Comparison of ENCODE assay signal across 17 mouse cellular contexts in genomic region chr9:59202654-59203514, GRCm38 (mm10).
A peak's percentile ranks its signal among the peaks of the same experiment; 100 is the strongest.
DNase-seq lines count a peak whose midpoint lies in the region; ATAC-seq and TF ChIP-seq lines count a peak whose summit lies in the region.
"Had no signal": no experiment of that assay in that cellular context is flagged by ENCODE, and none has a peak within 500 bp of the region (broad histone marks: within the 10 kb centered on the region; RNA-seq: fewer than 3 reads in every experiment).

No protein-coding gene starts in this region.

- no peak for TF ChIP-seq CTCF in hindbrain, postnatal 0 days (IDR thresholded peaks at IDR 0.05; ENCODE audit: low read depth)
- TF ChIP-seq CTCF in lung, adult 2 months (IDR thresholded peaks at IDR 0.05; ENCODE audit: insufficient read depth, low read length) = no peak
- no peak for TF ChIP-seq CTCF in brain, embryonic 14.5 days (IDR thresholded peaks at IDR 0.05; ENCODE audit: borderline replicate concordance, extremely low read depth, insufficient read depth, insufficient read length)

- H3K9ac ChIP-seq in hindbrain, postnatal 0 days (replicated peaks; ENCODE audit: low read length) = no peak overlapping the region
- no peak overlapping the region for H3K9ac ChIP-seq in hindbrain, embryonic 14.5 days
- no peak overlapping the region for H3K9ac ChIP-seq in forebrain, embryonic 16.5 days (replicated peaks; ENCODE audit: low read depth, low read length)
- H3K9ac ChIP-seq: heart, embryonic 13.5 days; intestine, embryonic 15.5 days; kidney, embryonic 15.5 days; liver, postnatal 0 days had no signal

- no peak for TF ChIP-seq POLR2A in lung, adult 2 months (IDR thresholded peaks at IDR 0.05; ENCODE audit: borderline replicate concordance, extremely low read depth, low read depth, low read length)
- no peak for TF ChIP-seq POLR2A in brain, embryonic 14.5 days (IDR thresholded peaks at IDR 0.05; ENCODE audit: borderline replicate concordance, extremely low read depth, insufficient read depth, insufficient read length, poor library complexity, severe bottlenecking)

- no peaks in the 10 kb centered on the region for H3K9me3 ChIP-seq in hindbrain, postnatal 0 days (ENCODE audit: low read length)
- H3K9me3 ChIP-seq in hindbrain, embryonic 14.5 days (ENCODE audit: control insufficient read depth, low read length) = 0 out of 2 replicates have a peak, but pooled peaks cover 4% of the 10 kb centered on the region
- no peaks in the 10 kb centered on the region for H3K9me3 ChIP-seq in forebrain, embryonic 16.5 days (ENCODE audit: control insufficient read depth, low read length)
- H3K9me3 ChIP-seq: heart, embryonic 13.5 days; intestine, embryonic 15.5 days; kidney, embryonic 15.5 days had no signal

- no peak for ATAC-seq in hindbrain, postnatal 0 days
- no peak for ATAC-seq in hindbrain, embryonic 14.5 days (ENCODE audit: low FRiP score)
- peak; percentile 87 for ATAC-seq in forebrain, embryonic 16.5 days
- ATAC-seq: intestine, embryonic 15.5 days; liver, postnatal 0 days had no signal

- 54% methylated on average over 15 of the region's 15 CpGs for WGBS in hindbrain, postnatal 0 days
- 73% methylated on average over 15 of the region's 15 CpGs for WGBS in hindbrain, embryonic 14.5 days
- 75% methylated on average over 15 of the region's 15 CpGs for WGBS in lung, adult 2 months
- WGBS in forebrain, embryonic 16.5 days = 50% methylated on average over 15 of the region's 15 CpGs

- no peaks in the 10 kb centered on the region for H3K4me1 ChIP-seq in hindbrain, postnatal 0 days (ENCODE audit: insufficient read depth, low read length)
- H3K4me1 ChIP-seq in hindbrain, embryonic 14.5 days (replicated peaks; ENCODE audit: control insufficient read depth, insufficient read depth, low read length) = no peaks in the 10 kb centered on the region
- H3K4me1 ChIP-seq in lung, adult 2 months (ENCODE audit: control insufficient read depth, insufficient read depth, low read length) = no peaks in the 10 kb centered on the region; the same call in 1 of the 2 replicates
- peaks cover 28% of the 10 kb centered on the region for H3K4me1 ChIP-seq in forebrain, embryonic 16.5 days (replicated peaks; ENCODE audit: control insufficient read depth, insufficient read depth, low read length)
- H3K4me1 ChIP-seq: heart, embryonic 13.5 days had no signal

- DNase-seq in hindbrain, postnatal 0 days (ENCODE audit: low spot score) = peak; percentile 70
- DNase-seq in hindbrain, embryonic 14.5 days (ENCODE audit: low spot score) = no peak
- DNase-seq in lung, postnatal 4 days = peak; percentile 18 to 58
- no peak for DNase-seq in lung, adult 2 months
- peak; percentile 89 for DNase-seq in brain, embryonic 14.5 days (ENCODE audit: low read depth)
- DNase-seq in urinary bladder, postnatal 25 days (ENCODE audit: low spot score) = no peak
- DNase-seq: adrenal gland, postnatal 25 days; cerebellum, adult 9-11 months; heart, postnatal 36 days; liver; liver, postnatal 0 days; thymus, postnatal 14 days had no signal

- H3K27ac ChIP-seq in hindbrain, postnatal 0 days = no peak overlapping the region
- no peak overlapping the region for H3K27ac ChIP-seq in hindbrain, embryonic 14.5 days
- peak overlapping the region; percentile 76 for H3K27ac ChIP-seq in forebrain, embryonic 16.5 days (ENCODE audit: low read length)
- H3K27ac ChIP-seq: heart, embryonic 13.5 days; intestine, embryonic 15.5 days; kidney, embryonic 15.5 days; stomach, postnatal 0 days had no signal

- no peaks in the 10 kb centered on the region for H3K27me3 ChIP-seq in hindbrain, postnatal 0 days (ENCODE audit: insufficient read depth, low read length)
- no peaks in the 10 kb centered on the region for H3K27me3 ChIP-seq in hindbrain, embryonic 14.5 days (ENCODE audit: control insufficient read depth, insufficient read depth, low read length)
- H3K27me3 ChIP-seq in forebrain, embryonic 16.5 days (replicated peaks; ENCODE audit: control insufficient read depth, insufficient read depth, low read length) = no peaks in the 10 kb centered on the region
- H3K27me3 ChIP-seq: heart, embryonic 13.5 days; intestine, embryonic 15.5 days; kidney, embryonic 15.5 days had no signal

- 0 out of 2 replicates have a peak overlapping the region, but pooled peaks have one; percentile 2 for H3K4me2 ChIP-seq in hindbrain, postnatal 0 days (ENCODE audit: low read depth, low read length)
- H3K4me2 ChIP-seq in hindbrain, embryonic 14.5 days (replicated peaks) = no peak overlapping the region
- H3K4me2 ChIP-seq in forebrain, embryonic 16.5 days (ENCODE audit: low read length) = peak overlapping the region; percentile 1; the same call in 1 of the 2 replicates
- H3K4me2 ChIP-seq: heart, embryonic 13.5 days; intestine, embryonic 15.5 days; kidney, embryonic 15.5 days had no signal

- H3K36me3 ChIP-seq in hindbrain, postnatal 0 days (ENCODE audit: insufficient read depth, low read length) = no peaks in the 10 kb centered on the region
- H3K36me3 ChIP-seq in hindbrain, embryonic 14.5 days (replicated peaks; ENCODE audit: control insufficient read depth, insufficient read depth) = no peaks in the 10 kb centered on the region
- H3K36me3 ChIP-seq in forebrain, embryonic 16.5 days (ENCODE audit: control insufficient read depth, insufficient read depth) = no peaks in the 10 kb centered on the region
- H3K36me3 ChIP-seq: heart, embryonic 13.5 days; intestine, embryonic 15.5 days; kidney, embryonic 15.5 days had no signal

- no peak overlapping the region for H3K4me3 ChIP-seq in hindbrain, postnatal 0 days (ENCODE audit: low read length)
- no peak overlapping the region for H3K4me3 ChIP-seq in hindbrain, embryonic 14.5 days (replicated peaks; ENCODE audit: low read length)
- no peak overlapping the region for H3K4me3 ChIP-seq in lung, adult 2 months (replicated peaks; ENCODE audit: extremely low read depth, low read depth, low read length)
- no peak overlapping the region for H3K4me3 ChIP-seq in forebrain, embryonic 16.5 days (replicated peaks; ENCODE audit: low read length)
- H3K4me3 ChIP-seq: heart, embryonic 13.5 days; intestine, embryonic 15.5 days; kidney, embryonic 15.5 days had no signal

Comparison
In these comparisons a context has a peak if more than half of its experiments do, and no peak if none do; other contexts are left out.
1. DNase-seq: peak in hindbrain, postnatal 0 days (single experiment), lung, postnatal 4 days (2 of 2) and brain, embryonic 14.5 days (single experiment); none in hindbrain, embryonic 14.5 days (single experiment), lung, adult 2 months (single experiment) and urinary bladder, postnatal 25 days (single experiment).